Mouse (Mus musculus) olfactory bulb, adult 2 months (tissue): Measurements from ENCODE around the gene Slc35b3.

Source experiments
- CTCF ChIP-seq: fragments of 200-500 bp; IDR thresholded peaks from 2 replicates; pipeline ENCODE4 v1.5.1; 2012; ENCODE audit warnings: low read depth, mild to moderate bottlenecking, low read length, moderate library complexity; ENCODE audit not compliant: insufficient read depth
- POLR2A ChIP-seq: fragments of 200-500 bp; IDR thresholded peaks from 2 replicates; pipeline ENCODE4 v1.6.1; 2012; ENCODE audit warnings: mild to moderate bottlenecking, low read depth, low read length, moderate library complexity; ENCODE audit not compliant: insufficient read depth

DNA sequence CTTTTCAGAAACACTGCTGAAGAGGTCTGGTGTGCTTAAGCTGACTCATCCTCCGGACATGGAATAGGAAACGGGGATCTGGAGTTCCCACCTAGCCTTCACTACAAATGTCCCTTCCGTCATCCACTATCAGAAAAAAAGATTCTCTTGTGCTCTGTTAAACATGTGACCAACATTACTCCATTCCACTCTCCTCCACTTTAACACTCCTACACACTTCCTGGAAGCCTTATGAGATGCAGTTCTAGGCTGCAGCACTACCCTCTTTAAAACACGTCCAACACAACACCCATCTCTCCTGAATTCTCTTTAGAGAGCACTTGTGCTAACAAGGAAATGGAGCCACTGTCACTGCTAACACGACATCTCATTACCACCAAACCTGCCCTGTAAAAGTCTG, 2.6 kb downstream of the Slc35b3 start:
- TF ChIP-seq CTCF = no peak
- TF ChIP-seq POLR2A = no peak
